Mouse (Mus musculus): Measurements from ENCODE around the gene Actl7a.

The Actl7a gene

DNA sequence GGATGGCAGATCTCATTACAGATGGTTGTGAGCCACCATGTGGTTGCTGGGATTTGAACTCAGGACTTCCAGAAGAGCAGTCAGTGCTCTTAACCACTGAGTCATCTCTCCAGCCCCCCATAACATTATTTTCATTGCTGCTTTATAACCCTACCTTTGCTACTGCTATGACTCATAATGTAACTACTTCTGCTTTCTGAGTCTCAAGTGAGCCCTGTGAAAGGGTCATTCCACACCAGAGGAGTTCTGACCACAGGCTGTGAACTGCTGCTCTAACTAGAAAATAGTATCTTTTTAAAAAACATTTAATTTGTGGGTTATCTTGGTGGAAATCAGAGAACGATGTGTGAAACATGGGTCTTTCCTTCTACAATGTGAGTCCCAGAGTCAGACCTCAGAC, 14.5 kb downstream of the Actl7a start:
- DNase-seq (ENCODE audit: low read depth, low spot score) = no peak

DNA sequence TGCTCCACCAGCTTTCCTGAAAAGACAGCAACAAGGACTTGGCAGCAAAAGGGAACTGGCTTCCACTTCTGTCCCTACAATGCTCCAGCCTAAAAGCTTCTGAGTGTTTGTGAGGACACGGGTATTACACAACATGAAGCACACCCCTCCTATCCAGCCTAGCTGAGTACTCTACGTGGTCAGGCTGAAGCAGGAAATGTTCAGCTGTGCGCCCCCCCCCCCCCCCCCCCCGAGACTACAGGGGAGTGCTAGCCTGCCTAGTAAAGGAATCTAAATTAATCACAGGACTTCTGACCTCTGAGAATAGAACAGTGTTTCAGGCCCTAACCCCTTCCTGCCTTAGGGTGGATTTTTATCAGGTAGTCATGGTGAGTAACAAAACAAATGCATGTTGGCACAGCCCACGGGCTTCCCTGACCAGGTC, 24.7 kb downstream of the Actl7a start:
- DNase-seq (ENCODE audit: low read depth, low spot score) = no peak

DNA sequence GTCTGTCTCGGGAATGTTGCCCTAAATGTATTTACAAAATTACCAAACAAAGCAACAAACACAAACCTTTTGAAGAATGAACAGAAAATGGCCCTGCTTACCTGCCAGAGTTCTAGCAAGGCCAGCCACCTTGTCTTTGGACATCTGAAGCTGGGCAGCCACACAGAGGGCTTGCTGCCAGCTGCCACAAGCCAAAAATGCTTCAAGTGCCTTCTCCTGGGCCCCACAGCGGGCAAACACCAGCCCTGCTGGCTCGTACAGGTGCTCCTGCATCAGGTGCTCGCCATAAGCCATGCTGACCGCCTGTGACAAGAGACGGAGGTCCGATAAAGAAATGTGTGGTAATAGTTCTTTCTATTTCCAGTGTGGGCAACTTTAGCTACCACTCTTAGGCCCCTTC, 25.7 kb downstream of the Actl7a start:
- no peak for DNase-seq (ENCODE audit: low read depth, low spot score)

DNA sequence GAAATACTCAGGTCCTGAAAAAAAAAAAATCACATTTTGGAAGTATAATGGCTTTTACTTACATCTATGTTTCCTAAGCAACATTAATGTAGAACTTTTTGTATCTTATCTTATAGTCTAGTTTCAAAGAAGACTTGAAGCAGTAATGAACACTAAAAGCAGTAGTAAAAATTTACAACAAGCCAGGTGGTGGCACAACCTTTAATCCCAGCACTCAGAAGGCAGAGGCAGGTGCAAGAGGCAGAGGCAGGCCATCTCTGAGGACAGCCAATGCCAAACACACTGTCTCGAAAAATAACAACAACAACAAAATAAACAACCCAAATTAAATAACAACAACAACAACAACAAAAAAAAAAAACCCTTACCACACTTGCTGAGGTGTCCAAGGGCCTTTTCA, 27.9 kb downstream of the Actl7a start:
- no peak for DNase-seq (ENCODE audit: low read depth, low spot score)

DNA sequence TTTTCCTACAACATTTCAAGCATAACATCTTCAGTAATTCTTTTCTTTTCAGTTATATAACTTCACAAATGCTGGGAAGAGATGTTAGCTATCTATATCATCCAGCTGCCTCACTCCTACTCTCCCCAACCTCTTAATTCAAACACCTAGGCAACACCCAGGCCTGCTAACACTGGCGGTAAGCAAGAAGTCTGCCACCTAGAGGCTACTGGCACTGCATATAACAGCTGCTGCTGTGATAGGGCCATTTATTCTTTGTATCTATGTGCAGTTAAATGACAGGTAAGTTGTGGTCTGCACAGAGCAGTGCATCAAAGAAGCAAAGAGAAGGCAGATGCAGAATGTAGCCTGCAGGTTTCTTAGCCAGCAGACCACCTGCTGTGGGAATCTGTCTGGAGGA, 48.2 kb downstream of the Actl7a start:
- DNase-seq (ENCODE audit: low read depth, low spot score) = peak; percentile 8

All from CD4-positive helper T cell, adult 2 months (primary cell).